ENCODE assay signal across 8 mouse cellular contexts in genomic region chr5:138993371-138994107, GRCm38 (mm10). TPM values are rescaled to one million over a fixed set of nuclear protein-coding genes. Genes with fewer than 3 reads are reported as not detected.
DNase-seq lines count a peak whose midpoint lies in the region; ATAC-seq lines count a peak whose summit lies in the region.

No protein-coding gene starts in this region.

- no peak for DNase-seq in kidney, adult 8-10 months
- peak; percentile 37 for DNase-seq in embryo, embryonic 10 days (ENCODE audit: low spot score)
- no peak for DNase-seq in hindbrain, embryonic 11.5 days (ENCODE audit: low spot score)
- peak; percentile 57 for DNase-seq in midbrain, embryonic 10.5 days (ENCODE audit: low spot score)
- no peak for DNase-seq in urinary bladder, adult 2 months (ENCODE audit: low spot score)
- DNase-seq in urinary bladder, postnatal 4 days (ENCODE audit: low spot score in 2 of 2) = no peak
- DNase-seq in ovary, postnatal 10 days (ENCODE audit: low spot score) = no peak

- ATAC-seq in kidney, embryonic 16.5 days (ENCODE audit: low FRiP score, low TSS enrichment) = 0 out of 2 replicates have a peak, but pooled peaks have one; percentile 5
- ATAC-seq in hindbrain, embryonic 11.5 days (ENCODE audit: low FRiP score) = peak; percentile 1; the same call in 1 of the 2 replicates

- no peaks in the 10 kb centered on the region for H3K9me3 ChIP-seq in kidney, embryonic 16.5 days (ENCODE audit: low read length)
- H3K9me3 ChIP-seq in hindbrain, embryonic 11.5 days (ENCODE audit: control insufficient read depth, low read length) = no peaks in the 10 kb centered on the region
- no peaks in the 10 kb centered on the region for H3K9me3 ChIP-seq in midbrain, embryonic 10.5 days (replicated peaks)

- WGBS in kidney, embryonic 16.5 days = 0% methylated on average over 40 of the region's 40 CpGs
- under 1% methylated on average over 37 of the region's 40 CpGs for WGBS in hindbrain, embryonic 11.5 days
- WGBS in midbrain, embryonic 10.5 days = under 1% methylated on average over 40 of the region's 40 CpGs

- H3K9ac ChIP-seq in kidney, embryonic 16.5 days (replicated peaks; ENCODE audit: low read length) = peak overlapping the region; percentile 84
- H3K9ac ChIP-seq in hindbrain, embryonic 11.5 days (ENCODE audit: low read depth, low read length) = peak overlapping the region; percentile 34

- peaks cover 46% of the 10 kb centered on the region for H3K27me3 ChIP-seq in kidney, embryonic 16.5 days (ENCODE audit: insufficient read depth, low read length)
- peaks cover 63% of the 10 kb centered on the region for H3K27me3 ChIP-seq in hindbrain, embryonic 11.5 days (ENCODE audit: control insufficient read depth, insufficient read depth, low read length)
- peaks cover 95% of the 10 kb centered on the region for H3K27me3 ChIP-seq in midbrain, embryonic 10.5 days (ENCODE audit: low read depth, poor library complexity, severe bottlenecking)

- no peaks in the 10 kb centered on the region for H3K36me3 ChIP-seq in kidney, embryonic 16.5 days (ENCODE audit: insufficient read depth, low read length)
- no peaks in the 10 kb centered on the region for H3K36me3 ChIP-seq in hindbrain, embryonic 11.5 days (ENCODE audit: control insufficient read depth, insufficient read depth, low read length)
- H3K36me3 ChIP-seq in midbrain, embryonic 10.5 days = no peaks in the 10 kb centered on the region

- H3K4me3 ChIP-seq in kidney, embryonic 16.5 days (ENCODE audit: low read length) = peak overlapping the region; percentile 80
- peak overlapping the region; percentile 63 for H3K4me3 ChIP-seq in hindbrain, embryonic 11.5 days (ENCODE audit: low read depth, low read length)
- H3K4me3 ChIP-seq in midbrain, embryonic 10.5 days = peak overlapping the region; percentile 77

- H3K4me2 ChIP-seq in kidney, embryonic 16.5 days (replicated peaks; ENCODE audit: low read depth, low read length) = peak overlapping the region; percentile 91
- H3K4me2 ChIP-seq in hindbrain, embryonic 11.5 days (replicated peaks; ENCODE audit: low read depth, low read length) = peak overlapping the region; percentile 98

- peaks cover 67% of the 10 kb centered on the region for H3K4me1 ChIP-seq in kidney, embryonic 16.5 days (ENCODE audit: insufficient read depth, low read length)
- peaks cover 26% of the 10 kb centered on the region for H3K4me1 ChIP-seq in hindbrain, embryonic 11.5 days (replicated peaks; ENCODE audit: control insufficient read depth, insufficient read depth, low read length)
- peaks cover 76% of the 10 kb centered on the region for H3K4me1 ChIP-seq in midbrain, embryonic 10.5 days

- H3K27ac ChIP-seq in kidney, embryonic 16.5 days (ENCODE audit: low read length) = peak overlapping the region; percentile 96
- no peak overlapping the region for H3K27ac ChIP-seq in hindbrain, embryonic 11.5 days (ENCODE audit: low read depth, low read length)
- H3K27ac ChIP-seq in midbrain, embryonic 10.5 days (replicated peaks) = peak overlapping the region; percentile 82; the same call in 1 of the 2 replicates

RNA-seq across cellular contexts. Expression of gene Pdgfa, which starts 3.6 kb away (rescaled TPM):
- polyA plus RNA-seq in kidney, embryonic 16.5 days (2015; fragmentation: Nextera tagmentation; extraction: Ambion mirVana) = 57.1 and 58.6 TPM in 2 replicates
- 10.9 and 12.4 TPM in 2 replicates for polyA plus RNA-seq in hindbrain, embryonic 11.5 days (2014; fragmentation: Nextera tagmentation; extraction: Ambion mirVana)
- 4.8 and 6.8 TPM in 2 replicates for polyA plus RNA-seq in midbrain, embryonic 10.5 days (2016; fragmentation: Nextera tagmentation; extraction: Ambion mirVana)
- polyA plus RNA-seq in urinary bladder, adult 2 months (2012; rRNA removed) = 20.4 and 39.0 TPM in 2 replicates

Comparison
In these comparisons a context has a peak if more than half of its experiments do, and no peak if none do; other contexts are left out.
1. DNase-seq: peak in embryo, embryonic 10 days (single experiment) and midbrain, embryonic 10.5 days (single experiment); none in kidney, adult 8-10 months (0 of 2), hindbrain, embryonic 11.5 days (single experiment), urinary bladder, adult 2 months (single experiment), urinary bladder, postnatal 4 days (0 of 2) and ovary, postnatal 10 days (single experiment).
2. Peak in every context shown above with its lines, with median percentiles within 50 percentile points of each other: H3K4me3 ChIP-seq.